Mouse (Mus musculus) spleen, postnatal 10 days (tissue): ENCODE results near the gene Pde6g.
"Not testable (repeated sequence)": the region's sequence is repeated elsewhere in the genome, so short reads cannot be mapped to it uniquely, and the experiment has no call there.

Experiments used
- DNase-seq, 2 experiments: peaks; one replicate each; pipeline ENCODE4 v3.0.0; 2021 to 2022; ENCODE audit warnings: low spot score in 2 of 2

Gene Pde6g

DNA sequence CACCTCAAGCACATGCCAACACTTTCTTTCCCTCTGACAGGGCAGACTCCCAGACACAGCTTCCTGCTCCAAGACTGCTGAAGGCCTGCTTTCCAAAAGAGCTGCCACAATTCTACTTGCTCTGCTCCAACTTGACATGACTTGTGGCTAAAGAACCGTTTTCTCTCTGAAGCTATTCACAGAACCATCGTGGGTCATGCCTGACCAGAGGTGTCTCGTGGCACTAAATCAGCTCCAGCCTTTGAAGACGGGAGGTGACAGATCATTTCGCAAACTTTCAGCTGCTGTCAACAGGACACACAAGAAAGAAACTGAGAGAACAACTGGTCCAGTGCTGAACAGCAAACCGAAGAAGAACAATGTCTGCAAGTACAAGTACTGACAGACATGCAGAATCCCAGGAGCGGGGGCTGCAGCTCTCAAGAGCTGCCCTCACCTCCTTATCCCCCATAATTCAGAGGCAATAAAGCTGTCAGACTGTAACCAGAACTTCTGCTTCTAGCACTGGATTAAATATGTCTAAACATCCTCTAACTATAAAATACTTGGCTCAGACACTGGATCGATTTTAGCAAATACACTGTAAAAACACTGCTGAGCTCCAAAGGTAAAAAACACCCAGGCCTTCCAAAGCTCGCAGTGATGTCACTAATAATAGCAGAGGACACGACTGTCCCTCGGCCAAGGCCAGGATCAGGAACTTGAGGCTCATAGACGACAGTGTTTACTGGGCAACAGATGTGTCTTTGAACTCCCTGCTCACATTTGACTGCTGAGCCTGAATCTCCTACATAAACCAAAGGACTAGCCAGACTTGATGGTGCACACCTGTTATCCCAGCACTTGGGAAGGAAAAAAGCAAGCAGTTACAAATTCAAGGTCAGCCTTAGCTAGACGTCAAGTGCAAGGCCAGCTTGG is 30.4 kb downstream of the Pde6g start:
- no peak for DNase-seq

- no peak for DNase-seq
These were observed 34.7 kb downstream of the Pde6g start for GRCm38 (mm10) chr11:120418592-120418991.

DNA sequence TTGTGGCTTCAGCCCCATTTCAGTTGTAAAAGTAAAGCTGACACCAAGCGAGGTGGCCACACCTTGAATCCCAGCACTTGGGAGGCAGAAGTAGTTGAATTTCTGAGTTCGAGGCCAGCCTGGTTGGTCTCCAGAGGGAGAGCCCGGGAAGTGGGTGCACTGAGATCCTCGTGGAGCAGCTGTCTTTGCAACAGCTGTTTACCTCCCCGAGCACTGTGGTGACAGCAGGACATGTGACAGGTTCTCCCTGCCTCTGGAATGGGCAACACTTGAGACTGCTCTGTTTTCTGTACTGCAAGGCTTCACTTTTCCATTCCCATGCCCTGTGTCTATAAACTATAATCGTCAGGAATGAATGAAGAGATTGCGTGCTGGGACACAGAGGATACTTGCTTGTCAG is 35.4 kb downstream of the Pde6g start:
- DNase-seq = no peak

GRCm38 (mm10) chr11:120413621-120414020 is 39.7 kb downstream of the Pde6g start:
- DNase-seq = not testable (repeated sequence)

GRCm38 (mm10) chr11:120406445-120406844 is 46.9 kb downstream of the Pde6g start:
- DNase-seq = no peak

- DNase-seq = no peak
These were observed 47.4 kb downstream of the Pde6g start for GRCm38 (mm10) chr11:120405867-120406266.

DNA sequence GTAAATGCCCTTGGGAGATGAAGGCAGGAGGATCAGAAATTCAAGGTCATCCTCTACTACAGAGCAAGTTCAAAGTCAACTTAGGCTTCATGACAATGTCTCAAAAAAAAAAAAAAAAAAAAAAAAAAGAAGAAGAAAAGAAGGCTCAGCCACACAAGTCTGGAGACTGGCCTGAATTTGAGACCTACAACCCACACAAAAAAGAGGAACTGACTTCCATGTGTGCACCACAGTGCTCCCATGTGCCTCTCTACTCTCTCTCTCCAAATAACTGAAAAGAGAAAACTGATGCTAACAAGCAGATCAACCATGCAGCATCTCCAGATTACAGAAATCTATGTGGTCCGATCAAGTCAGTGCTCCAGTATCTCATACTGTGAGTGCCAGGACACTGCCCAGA is 48.5 kb downstream of the Pde6g start:
- no peak for DNase-seq

DNA sequence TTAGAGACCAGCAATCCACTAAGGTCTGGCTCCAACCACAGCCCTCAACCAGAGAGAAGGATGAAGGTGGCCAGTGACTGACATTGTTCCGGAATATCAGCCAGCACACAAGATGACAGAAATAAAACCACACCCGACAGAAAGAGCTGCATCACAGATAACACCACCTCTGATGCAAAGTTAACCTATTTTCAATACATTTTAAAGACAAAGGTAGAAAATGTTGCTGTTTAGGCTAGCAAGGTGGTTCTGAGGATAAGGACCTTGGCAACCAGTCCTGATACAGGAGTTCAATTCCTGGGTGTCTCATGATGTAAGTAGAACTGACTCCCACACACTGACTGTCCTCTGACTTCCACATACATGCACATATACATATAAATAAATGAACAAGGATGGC is 54.0 kb downstream of the Pde6g start:
- no peak for DNase-seq
